Mouse (Mus musculus): ENCODE results near the gene Ctsa.
A peak's percentile ranks its signal among the peaks of the same experiment; 100 is the strongest.
"Not testable (repeated sequence)": the region's sequence is repeated elsewhere in the genome, so short reads cannot be mapped to it uniquely, and the experiment has no call there.

Ctsa gene

GRCm38 (mm10) chr2:164877376-164878215 lies 44.9 kb downstream of the Ctsa start:
- DNase-seq (ENCODE audit: low read depth): not testable (repeated sequence)

DNA sequence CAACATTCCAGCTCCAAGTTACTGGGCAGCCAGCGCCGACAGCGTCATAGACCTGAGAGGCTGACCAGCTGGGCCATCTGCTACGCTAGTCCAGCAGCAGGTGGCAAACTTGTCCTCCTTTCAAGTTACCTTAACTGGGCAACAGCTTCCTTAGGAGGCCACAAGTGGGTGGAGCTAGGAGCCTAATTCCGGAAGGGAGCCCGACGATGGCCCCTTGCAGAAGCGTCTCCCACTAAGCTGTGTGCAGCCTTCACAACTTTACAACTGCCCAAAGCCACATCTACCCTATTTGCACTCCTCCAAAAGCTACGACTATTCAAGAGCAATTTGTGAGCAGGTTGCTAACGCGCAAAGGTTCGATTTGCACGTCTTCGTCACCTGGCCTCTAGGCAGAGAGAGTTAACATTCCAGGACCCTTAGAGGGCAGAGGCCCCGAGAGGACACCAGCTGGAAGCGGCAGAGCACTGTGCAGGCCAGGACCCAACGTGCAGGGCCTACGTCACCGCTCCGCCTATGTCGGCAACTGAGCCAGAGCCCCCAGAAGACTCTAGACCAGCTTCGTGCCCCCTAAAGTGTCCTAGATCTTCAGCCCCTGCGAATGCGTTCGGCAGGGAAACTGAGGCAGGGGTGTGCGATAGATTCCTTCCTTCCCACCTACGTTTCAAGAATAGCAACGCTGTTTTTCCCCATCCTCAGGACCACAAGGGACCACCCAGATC lies 46.0 kb downstream of the Ctsa start:
- DNase-seq (ENCODE audit: low read depth): peak; percentile 63

GRCm38 (mm10) chr2:164879228-164879567 lies 46.5 kb downstream of the Ctsa start, which contains the start of gene Pcif1:
Pcif1 (plus strand) TSS chr2:164879304.
- peak; percentile 65 for DNase-seq (ENCODE audit: low read depth)

DNA sequence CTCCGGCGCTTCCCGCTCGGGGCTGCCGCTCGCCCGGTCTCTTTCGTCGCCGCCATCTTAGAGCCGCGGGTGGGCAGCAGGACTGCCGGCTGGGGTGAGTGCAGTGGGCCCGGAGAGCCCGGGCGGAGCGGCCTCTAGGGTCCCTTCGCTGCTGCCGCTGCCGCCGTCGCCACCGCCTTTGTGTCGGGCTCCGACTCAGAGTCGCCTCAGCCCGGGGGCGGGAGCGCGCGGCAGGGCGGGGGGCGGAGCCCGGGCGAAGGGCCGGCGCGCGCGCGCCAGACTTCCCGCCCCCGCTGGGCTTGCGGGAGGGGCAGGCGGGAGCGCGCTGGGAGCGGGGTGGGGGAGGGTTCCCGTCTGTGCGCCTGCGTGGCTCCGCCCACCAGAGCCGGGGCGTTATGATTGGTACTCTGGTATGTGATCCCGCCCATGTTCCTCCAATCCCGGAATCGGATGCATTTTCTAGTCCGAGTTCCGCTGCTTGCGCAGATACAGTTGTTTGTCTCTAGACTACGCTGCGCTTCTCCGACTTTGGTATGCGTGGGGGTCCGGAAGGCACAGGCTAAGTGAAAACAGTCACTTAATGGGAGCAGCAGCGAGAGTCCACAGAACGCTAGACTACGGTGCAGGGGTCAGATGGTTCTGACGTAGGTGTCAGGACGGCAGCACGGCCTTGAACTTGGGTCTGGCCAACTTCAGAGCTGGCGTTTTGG lies 47.0 kb downstream of the Ctsa start:
- DNase-seq (ENCODE audit: low read depth): peak; percentile 88

- no peak for DNase-seq (ENCODE audit: low read depth)
These were observed 49.9 kb downstream of the Ctsa start for GRCm38 (mm10) chr2:164882619-164883018.

GRCm38 (mm10) chr2:164885788-164886187 lies 53.1 kb downstream of the Ctsa start:
- no peak for DNase-seq (ENCODE audit: low read depth)

GRCm38 (mm10) chr2:164886617-164887016 lies 53.9 kb downstream of the Ctsa start:
- DNase-seq (ENCODE audit: low read depth): no peak

GRCm38 (mm10) chr2:164888996-164889395 lies 56.3 kb downstream of the Ctsa start:
- DNase-seq (ENCODE audit: low read depth): no peak

- no peak for DNase-seq (ENCODE audit: low read depth)
These were observed 57.3 kb downstream of the Ctsa start for GRCm38 (mm10) chr2:164889960-164890359.

All from c-Kit-positive CD71-positive TER-119-negative erythroid progenitor cells, embryonic 14.5 days (primary cell).